In genomic region chr17:80728062-80728858, GRCm38 (mm10) we compare ENCODE assay signal across 8 mouse cellular contexts. TPM values are rescaled to one million over a fixed set of nuclear protein-coding genes. Genes with fewer than 3 reads are reported as not detected.
DNase-seq lines count a peak whose midpoint lies in the region; ATAC-seq and TF ChIP-seq lines count a peak whose summit lies in the region.

Gene Map4k3 (minus strand): TSS chr17:80728485.

- H3K4me1 ChIP-seq in forebrain, embryonic 15.5 days: peaks cover 37% of the 10 kb centered on the region
- H3K4me1 ChIP-seq in lung, adult 2 months (ENCODE audit: control insufficient read depth, insufficient read depth, low read length): peaks cover 13% of the 10 kb centered on the region

- TF ChIP-seq POLR2A in lung, adult 2 months (IDR thresholded peaks at IDR 0.05; ENCODE audit: borderline replicate concordance, extremely low read depth, low read depth, low read length): peak; percentile 53; the same call in 1 of the 2 replicates

- peak within 1 kb of the TSS; percentile 91 for H3K27ac ChIP-seq in forebrain, embryonic 15.5 days (replicated peaks)

- H3K4me3 ChIP-seq in forebrain, embryonic 15.5 days: peak within 1 kb of the TSS; percentile 88
- H3K4me3 ChIP-seq in lung, adult 2 months (replicated peaks; ENCODE audit: extremely low read depth, low read depth, low read length): peak within 1 kb of the TSS; percentile 73

- no peaks in the 10 kb centered on the region for H3K27me3 ChIP-seq in forebrain, embryonic 15.5 days

- no peaks in the 10 kb centered on the region for H3K36me3 ChIP-seq in forebrain, embryonic 15.5 days

- peak within 1 kb of the TSS; percentile 99 for H3K9ac ChIP-seq in forebrain, embryonic 15.5 days (replicated peaks)

- ATAC-seq in forebrain, embryonic 15.5 days (replicated peaks): peak; percentile 95
- 0 out of 2 replicates have a peak, but pooled peaks have one; percentile 34 for ATAC-seq in neutrophil, adult 5-6 weeks (ENCODE audit: extremely low read depth, insufficient number of reproducible peaks, low FRiP score, poor library complexity, severe bottlenecking)

- peak; percentile 43 to 49 for DNase-seq in CD8-positive naive resting alpha-beta T cell, adult 2 months (ENCODE audit: low read depth in 2 of 2, low spot score in 2 of 2)
- peak; percentile 19 for DNase-seq in c-Kit-positive CD71-positive TER-119-positive erythroid progenitor cells, embryonic 14.5 days (ENCODE audit: low spot score)
- peak; percentile 90 to 93 for DNase-seq in heart, postnatal 14 days
- peak; percentile 75 to 86 for DNase-seq in layer of hippocampus, adult 18-20 months (ENCODE audit: low spot score in 2 of 2)
- peak; percentile 83 for DNase-seq in lung, adult 2 months
- DNase-seq in thymus, adult 18-20 months: peak; percentile 73 to 75

- H3K9me3 ChIP-seq in forebrain, embryonic 15.5 days: no peaks in the 10 kb centered on the region

- under 1% methylated on average over 59 of the region's 64 CpGs for WGBS in forebrain, embryonic 15.5 days
- 2% methylated on average over 56 of the region's 64 CpGs for WGBS in lung, adult 2 months

- H3K4me2 ChIP-seq in forebrain, embryonic 15.5 days (replicated peaks): peak within 1 kb of the TSS; percentile 74

- TF ChIP-seq CTCF in lung, adult 2 months (IDR thresholded peaks at IDR 0.05; ENCODE audit: insufficient read depth, low read length): no peak

- intact Hi-C loops in heart, postnatal 14 days (cut with DNase I): loop anchor here (5.0 kb wide), 4 partner anchors 36 to 254 kb away; no protein-coding TSS in a partner anchor

RNA-seq across cellular contexts. Expression of gene Map4k3, which starts in this region (rescaled TPM):
- polyA plus RNA-seq in forebrain, embryonic 15.5 days (2015; fragmentation: Nextera tagmentation; extraction: Ambion mirVana): 31.7 and 33.5 TPM in 2 replicates
- total RNA-seq in heart, postnatal 14 days (2021): 10 to 100 TPM; 30.0 to 34.6 TPM
- total RNA-seq in layer of hippocampus, adult 18-20 months (2021): 10 to 100 TPM; 87.2 to 94.3 TPM
- polyA plus RNA-seq in lung, adult 2 months (2012; rRNA removed): 38.0 and 49.1 TPM in 2 replicates
- 10.1 and 11.3 TPM in 2 replicates for total RNA-seq in neutrophil, adult 5-6 weeks (2017)

Comparison
In these comparisons a context has a peak if more than half of its experiments do, and no peak if none do; other contexts are left out.
1. Peak in every context shown above with its lines: DNase-seq, ATAC-seq, H3K4me3 ChIP-seq and H3K27ac ChIP-seq.
2. DNase-seq: peak in every context shown above with its lines; median percentile 92 in heart, postnatal 14 days; 83 in lung, adult 2 months; 80 in layer of hippocampus, adult 18-20 months; 74 in thymus, adult 18-20 months; 46 in CD8-positive naive resting alpha-beta T cell, adult 2 months; 19 in c-Kit-positive CD71-positive TER-119-positive erythroid progenitor cells, embryonic 14.5 days.